Mouse (Mus musculus) hindbrain, embryonic 11.5 days (tissue): ENCODE measurements around the gene Sema4a. TPM values are rescaled to one million over a fixed set of nuclear protein-coding genes. Genes with fewer than 3 reads are reported as not detected.

Experiments
- ATAC-seq: fragments of 200-750 bp; cut with Nextera tagmentation; 2 replicates; pipeline ENCODE4 v1.8.0; 2017; ENCODE audit warnings: mild to moderate bottlenecking, moderate TSS enrichment, moderate library complexity; ENCODE audit not compliant: low FRiP score
- DNase-seq: peaks from one replicate; pipeline ENCODE4 v3.0.0-alpha.2; 2015; ENCODE audit warnings: low spot score
- H3K27ac ChIP-seq: fragments of 300-500 bp; sonication (generic); 2 replicates; pipeline ENCODE4 v1.5.1; 2014; ENCODE audit warnings: mild to moderate bottlenecking, low read depth, low read length
- H3K27me3 ChIP-seq: fragments of 300-500 bp; sonication (generic); 2 replicates; pipeline ENCODE4 v1.6.1; 2014; ENCODE audit warnings: mild to moderate bottlenecking, low read length, moderate library complexity, mixed read lengths; ENCODE audit not compliant: control insufficient read depth, insufficient read depth
- H3K36me3 ChIP-seq: fragments of 300-500 bp; sonication (generic); 2 replicates; pipeline ENCODE4 v1.6.1; 2014; ENCODE audit warnings: mild to moderate bottlenecking, low read length, moderate library complexity, mixed read lengths; ENCODE audit not compliant: control insufficient read depth, insufficient read depth
- H3K4me1 ChIP-seq: fragments of 300-500 bp; sonication (generic); replicated peaks from 2 replicates; pipeline ENCODE4 v1.6.1; 2014; ENCODE audit warnings: low read length, mixed read lengths; ENCODE audit not compliant: control insufficient read depth, insufficient read depth
- H3K4me2 ChIP-seq: fragments of 300-500 bp; sonication (generic); replicated peaks from 2 replicates; pipeline ENCODE4 v1.6.1; 2014; ENCODE audit warnings: mild to moderate bottlenecking, low read depth, low read length
- H3K4me3 ChIP-seq: fragments of 300-500 bp; sonication (generic); 2 replicates; pipeline ENCODE4 v1.5.1; 2014; ENCODE audit warnings: low read depth, low read length
- H3K9ac ChIP-seq: fragments of 300-500 bp; sonication (generic); 2 replicates; pipeline ENCODE4 v1.6.1; 2014; ENCODE audit warnings: low read depth, low read length
- H3K9me3 ChIP-seq: fragments of 300-500 bp; sonication (generic); 2 replicates; pipeline ENCODE4 v1.6.1; 2016; ENCODE audit warnings: low read length; ENCODE audit not compliant: control insufficient read depth
- WGBS: fragments of 180-500 bp; shearing (Covaris S2); extraction: QIAGEN DNeasy Blood & Tissue Kit; methylation state at CpG from one replicate; pipeline ENCODE4 v1.1.7; 2014; 5-methylcytosine and 5-hydroxymethylcytosine counted together
- polyA plus RNA-seq: library from polyadenylated mRNA; unstranded; fragments of >200 nt; fragmentation: Nextera tagmentation; extraction: Ambion mirVana; gene quantifications from 2 replicates; pipeline ENCODE4 v1.2.1, GENCODE M21; 2014

Gene Sema4a
- polyA plus RNA-seq, 1 experiment from 2014 or later, result 7.8 TPM

DNA sequence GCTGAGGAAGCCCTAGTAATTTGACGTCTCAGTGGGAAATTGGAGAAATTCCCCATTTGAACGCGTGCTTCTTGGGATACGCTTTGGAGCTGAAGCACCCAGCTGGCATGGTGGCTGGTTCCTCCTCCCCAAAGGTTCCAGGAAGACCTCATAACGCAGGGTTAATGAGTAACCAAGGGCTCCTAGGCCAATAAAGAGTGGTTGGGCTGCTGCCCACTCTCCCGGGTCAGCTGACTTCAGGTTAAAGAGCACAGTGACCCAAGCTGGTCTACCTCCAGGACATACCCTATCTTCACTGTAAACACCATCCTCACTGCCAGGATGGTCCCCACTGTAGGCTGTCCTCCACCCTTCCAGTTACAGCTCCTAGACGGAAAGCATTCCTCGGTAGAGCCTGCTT, 4.7 kb downstream of the Sema4a start:
- WGBS, result 86% methylated on average over 8 of the region's 8 CpGs
- DNase-seq (no peak), ATAC-seq (no peak)
- H3K36me3 ChIP-seq, result no peaks in the 10 kb centered on the region
- no peak overlapping the region for H3K4me2 ChIP-seq
- H3K9ac ChIP-seq, result no peak overlapping the region
- H3K4me1 ChIP-seq, result no peaks in the 10 kb centered on the region
- no peaks in the 10 kb centered on the region for H3K9me3 ChIP-seq
- no peak overlapping the region for H3K27ac ChIP-seq
- no peaks in the 10 kb centered on the region; the same call in 1 of the 2 replicates for H3K27me3 ChIP-seq
- no peak overlapping the region for H3K4me3 ChIP-seq

DNA sequence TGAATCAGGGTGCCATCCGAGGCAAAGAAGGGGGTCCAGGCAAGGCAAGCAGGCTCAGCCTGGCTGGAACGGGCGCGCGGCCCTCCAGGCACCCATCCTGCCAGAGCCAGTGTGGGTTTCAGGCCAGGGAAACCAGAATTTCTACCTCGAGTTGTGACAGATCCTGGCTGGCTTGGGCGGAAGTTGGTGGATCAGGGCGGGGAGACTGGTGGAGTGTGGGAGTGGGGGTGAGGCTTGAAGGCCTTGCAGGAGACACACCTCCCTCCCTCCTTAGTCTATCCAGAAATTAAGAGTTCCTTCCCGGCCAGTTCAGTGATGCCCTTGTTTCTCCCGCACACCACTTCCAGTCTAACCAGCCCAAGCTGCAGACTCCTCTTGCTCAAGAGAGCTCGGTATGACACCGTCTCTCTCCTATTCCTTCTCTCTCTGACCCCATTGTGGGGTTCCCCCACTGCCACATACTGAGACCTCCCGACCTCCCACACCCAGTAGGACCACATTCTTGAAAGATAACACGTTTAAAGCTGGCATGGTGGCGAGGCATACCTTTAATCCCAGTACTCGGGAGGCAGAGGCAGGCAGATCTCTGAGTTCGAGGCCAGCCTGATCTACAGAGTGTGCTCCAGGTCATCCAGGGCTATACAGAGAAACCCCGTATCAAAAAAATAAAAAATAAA, 5.3 kb downstream of the Sema4a start:
- 79% methylated on average over 18 of the region's 18 CpGs for WGBS
- no peaks in the 10 kb centered on the region for H3K4me1 ChIP-seq
- no peak overlapping the region for H3K9ac ChIP-seq
- H3K9me3 ChIP-seq, result no peaks in the 10 kb centered on the region
- ATAC-seq (no peak), DNase-seq (no peak)
- H3K4me3 ChIP-seq, result no peak overlapping the region
- no peak overlapping the region for H3K27ac ChIP-seq
- H3K4me2 ChIP-seq, result no peak overlapping the region
- no peaks in the 10 kb centered on the region for H3K36me3 ChIP-seq
- H3K27me3 ChIP-seq, result peaks cover 2% of the 10 kb centered on the region; the same call in 1 of the 2 replicates

DNA sequence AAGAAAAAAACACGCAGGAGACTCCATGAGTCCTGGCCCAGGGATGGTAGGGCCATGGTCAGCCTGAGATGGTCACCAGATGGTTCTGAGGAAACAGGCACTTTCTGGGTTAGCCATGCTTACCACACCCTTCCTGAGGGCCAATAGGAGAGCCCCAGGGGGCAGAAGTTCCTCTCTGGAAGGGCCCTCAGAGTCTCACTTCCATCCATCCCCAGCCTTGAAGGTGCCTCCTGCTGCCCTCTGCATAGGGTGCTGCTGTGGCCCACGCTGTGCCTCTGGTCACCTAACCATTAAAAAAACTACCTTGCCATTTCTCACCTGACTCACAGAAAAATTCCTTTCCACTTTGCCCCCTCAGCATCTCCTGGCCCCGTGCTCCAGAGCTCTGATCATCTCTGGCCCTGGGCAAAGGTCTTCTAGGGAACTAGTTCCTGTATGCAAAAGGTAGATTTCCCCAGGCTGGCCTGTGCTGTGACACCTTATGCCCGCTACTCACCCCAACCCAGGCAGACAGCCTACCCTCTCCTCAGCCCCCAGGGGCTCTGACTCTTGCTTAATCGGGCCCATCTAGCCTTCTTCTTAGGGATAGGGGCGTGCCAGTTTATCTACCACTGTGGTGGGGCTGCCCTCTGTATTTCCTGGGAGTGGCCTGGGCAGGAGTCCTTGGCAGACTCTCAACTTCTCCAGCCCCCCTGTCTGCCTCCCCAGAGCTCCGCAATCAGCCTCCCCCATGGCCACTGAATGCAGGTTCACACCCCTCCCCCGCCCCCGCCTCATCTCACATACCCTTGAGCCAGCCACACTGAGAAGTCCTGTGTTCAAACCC, 6.0 kb downstream of the Sema4a start:
- Histone ChIP-seq H3K36me3 (no peaks in the 10 kb centered on the region), H3K9me3 (no peaks in the 10 kb centered on the region), H3K4me2 (no peak overlapping the region), H3K9ac (no peak overlapping the region), H3K4me3 (no peak overlapping the region), H3K27me3 (peaks cover 2% of the 10 kb centered on the region; the same call in 1 of the 2 replicates), H3K4me1 (no peaks in the 10 kb centered on the region), H3K27ac (no peak overlapping the region)
- 63% methylated on average over 9 of the region's 9 CpGs for WGBS
- no peak for ATAC-seq
- DNase-seq, result no peak

DNA sequence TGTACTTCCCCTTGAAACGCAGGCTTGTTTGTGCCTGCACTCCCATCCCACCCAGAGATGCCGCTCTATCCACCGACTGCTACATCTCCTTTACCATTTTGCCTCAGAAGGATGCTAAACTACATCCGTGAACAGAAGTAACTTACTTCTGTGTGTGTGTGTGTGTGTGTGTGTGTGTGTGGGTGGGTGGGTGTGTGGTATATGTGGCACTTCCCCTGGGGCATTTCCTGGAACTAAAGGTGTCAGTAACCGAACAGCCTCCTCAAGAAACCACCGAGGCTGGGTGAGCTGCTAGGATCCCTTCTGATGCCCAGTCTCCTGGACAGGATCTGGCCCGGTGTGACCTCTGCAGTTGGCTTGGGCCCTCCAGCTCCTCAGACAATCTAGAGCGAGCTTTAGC, 7.0 kb downstream of the Sema4a start:
- ATAC-seq, result no peak
- peaks cover 2% of the 10 kb centered on the region; the same call in 1 of the 2 replicates for H3K27me3 ChIP-seq
- 84% methylated on average over 8 of the region's 8 CpGs for WGBS

DNA sequence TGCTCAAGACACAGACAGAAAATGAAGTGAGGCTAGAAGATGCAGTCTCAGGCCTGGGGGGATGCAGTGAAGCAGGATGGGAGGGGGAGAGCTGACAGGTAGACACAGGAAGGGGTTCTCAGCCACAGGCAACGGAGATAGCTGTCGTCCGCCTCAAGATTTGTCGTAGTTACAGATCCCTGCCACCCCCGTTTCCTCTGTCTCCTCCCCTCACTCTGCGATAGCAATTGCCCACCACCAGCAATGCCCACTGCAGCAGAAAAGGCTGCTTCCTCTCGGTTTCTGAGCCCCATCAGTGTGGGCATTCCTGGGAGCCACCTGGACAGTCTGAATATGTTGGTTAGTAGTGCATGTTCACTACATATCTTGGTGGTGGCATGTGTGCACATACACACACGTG, 7.6 kb downstream of the Sema4a start:
- no peak for ATAC-seq
- DNase-seq, result no peak
- H3K4me1 ChIP-seq, result no peaks in the 10 kb centered on the region
- H3K4me3 ChIP-seq, result no peak overlapping the region
- WGBS, result 62% methylated on average over 8 of the region's 8 CpGs
- no peak overlapping the region for H3K27ac ChIP-seq
- no peaks in the 10 kb centered on the region for H3K9me3 ChIP-seq
- H3K27me3 ChIP-seq, result peaks cover 2% of the 10 kb centered on the region; the same call in 1 of the 2 replicates
- no peaks in the 10 kb centered on the region for H3K36me3 ChIP-seq
- no peak overlapping the region for H3K9ac ChIP-seq
- H3K4me2 ChIP-seq, result no peak overlapping the region

More for the DNA sequence above, 7.0 kb downstream of the Sema4a start:
- no peak for DNase-seq
- no peak overlapping the region for H3K4me2 ChIP-seq
- H3K27ac ChIP-seq, result no peak overlapping the region
- H3K36me3 ChIP-seq, result no peaks in the 10 kb centered on the region
- no peaks in the 10 kb centered on the region for H3K4me1 ChIP-seq
- H3K9ac ChIP-seq, result no peak overlapping the region
- no peaks in the 10 kb centered on the region for H3K9me3 ChIP-seq
- no peak overlapping the region for H3K4me3 ChIP-seq

DNA sequence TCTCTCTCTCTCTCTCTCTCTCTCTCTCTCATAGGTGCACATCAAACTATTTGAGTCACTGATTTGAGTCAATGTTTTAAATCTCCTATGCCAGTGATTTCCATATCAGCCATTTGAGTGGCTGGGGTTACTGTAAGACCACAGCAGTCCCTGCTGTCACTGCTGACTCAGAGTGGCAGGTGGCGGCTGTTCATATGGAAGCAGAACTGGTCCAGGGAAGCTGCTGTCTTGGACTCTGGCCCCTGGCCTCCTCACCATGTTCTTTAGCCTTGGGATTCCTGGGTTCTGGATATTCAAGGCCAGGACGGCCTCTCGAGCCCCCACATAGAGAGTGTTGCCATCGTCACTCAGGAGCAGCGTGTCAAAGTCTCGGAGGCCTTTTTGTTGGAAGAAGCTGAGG, 8.3 kb downstream of the Sema4a start:
- no peak overlapping the region for H3K4me3 ChIP-seq
- no peaks in the 10 kb centered on the region for H3K36me3 ChIP-seq
- no peak for DNase-seq
- no peaks in the 10 kb centered on the region for H3K9me3 ChIP-seq
- no peak overlapping the region for H3K9ac ChIP-seq
- peaks cover 2% of the 10 kb centered on the region; the same call in 1 of the 2 replicates for H3K27me3 ChIP-seq
- no peak for ATAC-seq
- no peaks in the 10 kb centered on the region for H3K4me1 ChIP-seq
- WGBS, result 79% methylated on average over 6 of the region's 6 CpGs
- no peak overlapping the region for H3K4me2 ChIP-seq
- H3K27ac ChIP-seq, result no peak overlapping the region

DNA sequence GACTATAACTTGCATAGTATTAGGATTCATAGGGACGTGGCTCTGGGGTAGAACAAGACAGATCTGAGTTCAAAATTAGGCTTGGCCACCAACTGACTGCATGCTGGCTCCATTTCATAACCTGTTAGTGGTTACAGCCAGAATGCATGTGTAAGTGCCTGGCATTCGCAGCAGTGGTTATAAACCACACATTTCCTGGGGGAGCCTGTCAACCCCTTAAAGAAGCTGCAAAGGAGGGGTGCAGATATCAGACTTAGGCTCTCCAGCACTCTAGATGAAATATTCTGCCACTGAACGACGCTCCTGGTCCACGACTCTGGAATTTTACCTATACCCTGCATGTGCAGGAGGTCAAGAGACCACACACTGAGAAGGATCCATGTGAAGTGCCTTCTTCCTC, 8.7 kb downstream of the Sema4a start:
- no peak overlapping the region for H3K27ac ChIP-seq
- peaks cover 2% of the 10 kb centered on the region; the same call in 1 of the 2 replicates for H3K27me3 ChIP-seq
- H3K9me3 ChIP-seq, result no peaks in the 10 kb centered on the region
- no peak for ATAC-seq
- H3K36me3 ChIP-seq, result no peaks in the 10 kb centered on the region
- no peak overlapping the region for H3K9ac ChIP-seq
- H3K4me1 ChIP-seq, result no peaks in the 10 kb centered on the region
- WGBS, result 70% methylated on average over 5 of the region's 5 CpGs
- H3K4me2 ChIP-seq, result no peak overlapping the region
- no peak overlapping the region for H3K4me3 ChIP-seq
- no peak for DNase-seq

DNA sequence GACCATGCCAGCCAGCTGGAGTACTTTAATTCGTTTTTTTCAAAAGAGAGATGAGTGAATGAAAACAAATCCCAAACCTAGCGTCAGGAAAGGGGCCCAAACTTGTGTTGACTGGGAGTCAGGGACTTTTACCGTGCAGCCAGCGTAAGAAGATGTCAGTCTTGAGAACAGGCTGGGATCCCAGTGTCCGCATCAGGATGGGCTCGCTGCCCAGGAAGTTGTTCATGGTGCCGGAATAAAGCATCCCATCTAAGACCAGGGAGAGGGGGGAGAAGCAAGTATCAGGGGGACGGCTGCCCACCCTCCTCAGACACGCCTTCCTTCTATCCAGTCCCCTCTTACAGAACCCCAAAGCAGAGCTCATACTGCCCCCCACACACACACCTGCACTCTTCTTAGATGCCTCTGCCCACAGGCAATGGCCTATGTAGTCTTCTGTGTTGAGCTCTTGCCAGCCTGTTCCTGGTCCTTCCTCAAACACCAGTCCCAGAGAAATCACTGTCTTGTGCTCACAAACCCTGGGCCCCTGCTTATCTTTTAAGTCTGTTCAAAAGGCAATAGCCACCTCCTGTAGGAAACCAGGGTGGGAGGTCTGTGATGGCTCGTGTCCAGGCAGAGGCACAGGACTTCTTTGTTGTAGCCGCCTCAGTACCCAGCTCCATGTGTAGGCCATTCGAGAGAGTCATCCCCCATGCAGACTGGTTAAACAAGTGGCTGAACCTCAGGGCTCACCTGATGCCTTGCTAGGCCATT, 10.4 kb downstream of the Sema4a start:
- Histone ChIP-seq H3K27ac (no peak overlapping the region), H3K4me3 (no peak overlapping the region), H3K4me1 (no peaks in the 10 kb centered on the region), H3K36me3 (no peaks in the 10 kb centered on the region), H3K4me2 (no peak overlapping the region), H3K27me3 (peaks cover 2% of the 10 kb centered on the region; the same call in 1 of the 2 replicates), H3K9me3 (no peaks in the 10 kb centered on the region), H3K9ac (no peak overlapping the region)
- ATAC-seq (no peak), DNase-seq (no peak)
- WGBS, result 83% methylated on average over 12 of the region's 12 CpGs
